In genomic region chr16:91373473-91374252, GRCm38 (mm10) we compare ENCODE assay signal across 9 mouse cellular contexts. TPM values are rescaled to one million over a fixed set of nuclear protein-coding genes. Genes with fewer than 3 reads are reported as not detected.
DNase-seq lines count a peak whose midpoint lies in the region; ATAC-seq and TF ChIP-seq lines count a peak whose summit lies in the region.
"Had no signal": no experiment of that assay in that cellular context is flagged by ENCODE, and none has a peak within 500 bp of the region (broad histone marks: within the 10 kb centered on the region; RNA-seq: fewer than 3 reads in every experiment).

No protein-coding gene starts in this region.

- peaks cover 0 to 10% of the 10 kb centered on the region in 2 experiments; a peak in 3 of 4 replicates for H3K36me3 ChIP-seq in MEL (ENCODE audit: control insufficient read depth in 1 of 2, insufficient read depth in 2 of 2, low read length in 2 of 2)
- H3K36me3 ChIP-seq in heart, postnatal 0 days (replicated peaks; ENCODE audit: control insufficient read depth, insufficient read depth, low read length), result no peaks in the 10 kb centered on the region
- no peaks in the 10 kb centered on the region for H3K36me3 ChIP-seq in lung, postnatal 0 days (ENCODE audit: insufficient read depth, low read length)

- no peaks in the 10 kb centered on the region for H3K9me3 ChIP-seq in MEL (replicated peaks; ENCODE audit: insufficient read depth, low read length)
- H3K9me3 ChIP-seq in heart, postnatal 0 days (replicated peaks; ENCODE audit: control insufficient read depth, low read length), result no peaks in the 10 kb centered on the region
- H3K9me3 ChIP-seq in lung, postnatal 0 days (ENCODE audit: low read length), result no peaks in the 10 kb centered on the region

- H3K4me2 ChIP-seq in heart, postnatal 0 days (ENCODE audit: low read depth, low read length), result peak overlapping the region; percentile 72
- H3K4me2 ChIP-seq in lung, postnatal 0 days (replicated peaks; ENCODE audit: low read depth, low read length), result peak overlapping the region; percentile 73

- H3K4me1 ChIP-seq in cerebellum, adult 2 months (ENCODE audit: control insufficient read depth, insufficient read depth, low read length), result no peaks in the 10 kb centered on the region
- H3K4me1 ChIP-seq in MEL (ENCODE audit: control insufficient read depth in 1 of 2, insufficient read depth in 2 of 2, low read length in 2 of 2), result peaks cover 7 to 10% of the 10 kb centered on the region in 2 experiments
- peaks cover 14% of the 10 kb centered on the region for H3K4me1 ChIP-seq in heart, postnatal 0 days (ENCODE audit: control insufficient read depth, insufficient read depth)
- H3K4me1 ChIP-seq in lung, postnatal 0 days (ENCODE audit: insufficient read depth, low read depth, low read length), result peaks cover 13% of the 10 kb centered on the region; the same call in 1 of the 2 replicates

- WGBS in cerebellum, adult 2 months, result 43% methylated on average over 13 of the region's 13 CpGs
- 27% methylated on average over 13 of the region's 13 CpGs for WGBS in heart, postnatal 0 days
- WGBS in lung, postnatal 0 days, result 18% methylated on average over 13 of the region's 13 CpGs

- H3K79me2 ChIP-seq in MEL (ENCODE audit: control insufficient read depth, insufficient read depth, low read length, poor library complexity), result peaks cover 23% of the 10 kb centered on the region

- H3K9ac ChIP-seq in MEL (ENCODE audit: control insufficient read depth, low read depth, low read length, poor library complexity, severe bottlenecking), result peak overlapping the region; percentile 93
- H3K9ac ChIP-seq in heart, postnatal 0 days (replicated peaks; ENCODE audit: low read depth, low read length), result peak overlapping the region; percentile 95
- peak overlapping the region; percentile 92 for H3K9ac ChIP-seq in lung, postnatal 0 days (replicated peaks; ENCODE audit: low read depth)

- no peak for TF ChIP-seq POLR2A in cerebellum, adult 2 months (IDR thresholded peaks at IDR 0.05; ENCODE audit: borderline replicate concordance, insufficient read depth, low read length)
- TF ChIP-seq POLR2A in MEL (IDR thresholded peaks at IDR 0.05; ENCODE audit: control insufficient read depth in 1 of 2, insufficient read depth in 1 of 2, low read depth in 1 of 2, low read length in 2 of 2, poor library complexity in 1 of 2), result no peak; a peak in 1 of 4 replicates

- peak overlapping the region; percentile 78 for H3K4me3 ChIP-seq in cerebellum, adult 2 months (replicated peaks; ENCODE audit: insufficient read depth, low read depth, low read length)
- H3K4me3 ChIP-seq in MEL (ENCODE audit: control insufficient read depth in 1 of 2, insufficient read depth in 1 of 2, low read depth in 2 of 2, low read length in 2 of 2), result peak overlapping the region; percentile 90 to 93
- peak overlapping the region; percentile 98 for H3K4me3 ChIP-seq in heart, postnatal 0 days (ENCODE audit: low read depth, low read length)
- peak overlapping the region; percentile 96 for H3K4me3 ChIP-seq in lung, postnatal 0 days (ENCODE audit: low read depth, low read length)

- no peak for TF ChIP-seq RAD21 in MEL (IDR thresholded peaks at IDR 0.05; ENCODE audit: low read depth, low read length)

- TF ChIP-seq EP300 in MEL (IDR thresholded peaks at IDR 0.05; ENCODE audit: low read depth in 1 of 2, low read length in 2 of 2), result no peak
- TF ChIP-seq EP300 in heart, postnatal 0 days (IDR thresholded peaks at IDR 0.05; ENCODE audit: low read depth), result no peak; the same call in 1 of the 2 replicates
- TF ChIP-seq EP300 in lung, postnatal 0 days (IDR thresholded peaks at IDR 0.05), result no peak

- ATAC-seq in heart, postnatal 0 days (ENCODE audit: insufficient read depth, low read depth), result no peak
- ATAC-seq in lung, postnatal 0 days, result no peak
- no peak for ATAC-seq in granulocyte monocyte progenitor cell, adult 5-6 weeks (replicated peaks; ENCODE audit: poor library complexity, severe bottlenecking)

- H3K27ac ChIP-seq in cerebellum, adult 2 months (ENCODE audit: insufficient read depth, low read length), result peak overlapping the region; percentile 67; the same call in 1 of the 2 replicates
- peak overlapping the region; percentile 84 for H3K27ac ChIP-seq in MEL (ENCODE audit: control insufficient read depth, low read depth, low read length)
- H3K27ac ChIP-seq in heart, postnatal 0 days (ENCODE audit: low read depth), result peak overlapping the region; percentile 98
- peak overlapping the region; percentile 98 for H3K27ac ChIP-seq in lung, postnatal 0 days (ENCODE audit: low read length)

- DNase-seq in cerebellum, adult 2 months, result no peak
- DNase-seq in cerebellum, adult 18-20 months, result no peak
- peak; percentile 30 for DNase-seq in MEL (ENCODE audit: low read depth, low spot score)
- DNase-seq in heart, postnatal 0 days (ENCODE audit: low spot score), result no peak
- no peak for DNase-seq in lung, postnatal 0 days (ENCODE audit: low spot score)
- no peak for DNase-seq in right cerebral cortex, postnatal 10 days (ENCODE audit: low spot score in 2 of 2)
- no peak for DNase-seq in testis, postnatal 10 days (ENCODE audit: low spot score)

- no peaks in the 10 kb centered on the region for H3K27me3 ChIP-seq in cerebellum, adult 2 months (ENCODE audit: control insufficient read depth, insufficient read depth, low read length)
- no peaks in the 10 kb centered on the region for H3K27me3 ChIP-seq in MEL (ENCODE audit: control insufficient read depth in 1 of 2, insufficient read depth in 2 of 2, low read length in 2 of 2)
- H3K27me3 ChIP-seq in heart, postnatal 0 days (ENCODE audit: control insufficient read depth, insufficient read depth, low read length), result no peaks in the 10 kb centered on the region
- no peaks in the 10 kb centered on the region for H3K27me3 ChIP-seq in lung, postnatal 0 days (replicated peaks; ENCODE audit: insufficient read depth, low read length)

- TF ChIP-seq CTCF in cerebellum, adult 2 months (IDR thresholded peaks at IDR 0.05; ENCODE audit: borderline replicate concordance, insufficient read depth, low read depth, low read length), result no peak
- TF ChIP-seq CTCF in MEL (IDR thresholded peaks at IDR 0.05 in 2 of 3, conservative IDR thresholded peaks at IDR 0.05 in 1 of 3; ENCODE audit: control insufficient read depth in 1 of 3, insufficient read depth in 1 of 3, low read depth in 2 of 3, low read length in 3 of 3, poor library complexity in 1 of 3, severe bottlenecking in 1 of 3), result no peak
- no peak for TF ChIP-seq CTCF in heart, postnatal 0 days (IDR thresholded peaks at IDR 0.05; ENCODE audit: low read depth)
- no peak for TF ChIP-seq CTCF in lung, postnatal 0 days (IDR thresholded peaks at IDR 0.05)

TF ChIP-seq in MEL, 35 proteins besides CTCF, POLR2A, EP300 and RAD21:
- TF ChIP-seq GABPA (IDR thresholded peaks at IDR 0.05; ENCODE audit: low read depth, low read length) (no peak), GATA1 (IDR thresholded peaks at IDR 0.05; ENCODE audit: low read depth, low read length) (no peak), MXI1 (IDR thresholded peaks at IDR 0.05; ENCODE audit: low read depth, low read length) (no peak; the same call in none of the 2 replicates), KAT2A (conservative IDR thresholded peaks at IDR 0.05; ENCODE audit: low read depth, low read length) (no peak), MEF2A (IDR thresholded peaks at IDR 0.05; ENCODE audit: extremely low read depth, insufficient replicate concordance, low read depth, low read length, poor library complexity, severe bottlenecking) (no peak), MYB (IDR thresholded peaks at IDR 0.05; ENCODE audit: low read depth, low read length) (no peak), SIN3A (IDR thresholded peaks at IDR 0.05; ENCODE audit: low read length) (no peak)

RNA-seq across cellular contexts. Expression of gene Ifnar2, which starts 1.1 kb away (rescaled TPM):
- 33.9 and 35.5 TPM in 2 replicates for polyA plus RNA-seq in cerebellum, adult 2 months (2012; rRNA removed)
- 21.8 and 24.1 TPM in 2 replicates for total RNA-seq in MEL (2012; rRNA removed)
- 10 to 100 TPM in 1 of 2 experiments, not detected in 1; 38.3 TPM for polyA plus RNA-seq in MEL (2012; ENCODE audit: insufficient read depth in 1 of 2, insufficient read length in 2 of 2, low read depth in 1 of 2, low replicate concordance in 2 of 2, missing spikeins in 1 of 2)
- 30.0 and 31.0 TPM in 2 replicates for total RNA-seq in heart, postnatal 0 days (2014; rRNA removed; ENCODE audit: low replicate concordance)
- 48.8 and 49.8 TPM in 2 replicates for polyA plus RNA-seq in heart, postnatal 0 days (2015; fragmentation: Nextera tagmentation; extraction: Ambion mirVana)
- 94.1 and 104 TPM in 2 replicates for polyA plus RNA-seq in lung, postnatal 0 days (2015; fragmentation: Nextera tagmentation; extraction: Ambion mirVana)
- total RNA-seq in granulocyte monocyte progenitor cell, adult 5-6 weeks (2014; fragmentation: Nextera tagmentation), result 130 and 164 TPM in 2 replicates
- 115 and 139 TPM in 2 replicates for total RNA-seq in granulocyte monocyte progenitor cell, adult 5-6 weeks (2017)

RNA-seq across cellular contexts. Expression of gene Gm21970, which starts 17.9 kb away (rescaled TPM):
- polyA plus RNA-seq in cerebellum, adult 2 months (2012; rRNA removed), result not detected in 2 replicates
- not detected in 2 replicates for total RNA-seq in MEL (2012; rRNA removed)
- not detected for polyA plus RNA-seq in MEL (2012; ENCODE audit: insufficient read depth in 1 of 2, insufficient read length in 2 of 2, low read depth in 1 of 2, low replicate concordance in 2 of 2, missing spikeins in 1 of 2)
- total RNA-seq in heart, postnatal 0 days (2014; rRNA removed; ENCODE audit: low replicate concordance), result 2.4 TPM in 1 of 2 replicates, not detected in the other
- polyA plus RNA-seq in heart, postnatal 0 days (2015; fragmentation: Nextera tagmentation; extraction: Ambion mirVana), result 0.27 TPM in 1 of 2 replicates, not detected in the other
- 0.45 TPM in 1 of 2 replicates, not detected in the other for polyA plus RNA-seq in lung, postnatal 0 days (2015; fragmentation: Nextera tagmentation; extraction: Ambion mirVana)
- not detected in 2 replicates for total RNA-seq in granulocyte monocyte progenitor cell, adult 5-6 weeks (2014; fragmentation: Nextera tagmentation)
- total RNA-seq in granulocyte monocyte progenitor cell, adult 5-6 weeks (2017), result not detected in 2 replicates
- total RNA-seq: hematopoietic stem cell, adult 5-6 weeks had no signal

RNA-seq across cellular contexts. Expression of gene Il10rb, which starts 32.3 kb away (rescaled TPM):
- polyA plus RNA-seq in cerebellum, adult 2 months (2012; rRNA removed), result 9.1 and 10.4 TPM in 2 replicates
- 4.7 and 5.9 TPM in 2 replicates for total RNA-seq in MEL (2012; rRNA removed)
- polyA plus RNA-seq in MEL (2012; ENCODE audit: insufficient read depth in 1 of 2, insufficient read length in 2 of 2, low read depth in 1 of 2, low replicate concordance in 2 of 2, missing spikeins in 1 of 2), result 10 to 100 TPM in 1 of 2 experiments, not detected in 1; 14.6 TPM
- total RNA-seq in heart, postnatal 0 days (2014; rRNA removed; ENCODE audit: low replicate concordance), result 44.4 and 63.3 TPM in 2 replicates
- polyA plus RNA-seq in heart, postnatal 0 days (2015; fragmentation: Nextera tagmentation; extraction: Ambion mirVana), result 89.0 and 99.4 TPM in 2 replicates
- polyA plus RNA-seq in lung, postnatal 0 days (2015; fragmentation: Nextera tagmentation; extraction: Ambion mirVana), result 90.5 and 106 TPM in 2 replicates
- total RNA-seq in granulocyte monocyte progenitor cell, adult 5-6 weeks (2014; fragmentation: Nextera tagmentation), result 36.6 and 48.8 TPM in 2 replicates
- total RNA-seq in granulocyte monocyte progenitor cell, adult 5-6 weeks (2017), result 41.3 and 45.8 TPM in 2 replicates
